Mouse (Mus musculus) lung, adult 2 months (tissue): ENCODE results near the gene Pax1. TPM values are rescaled to one million over a fixed set of nuclear protein-coding genes. Genes with fewer than 3 reads are reported as not detected.

Source experiments
- DNase-seq: peaks from one replicate; pipeline ENCODE4 v3.0.0; 2022
- H3K4me1 ChIP-seq: fragments of 200-500 bp; 2 replicates; pipeline ENCODE4 v1.6.1; 2011; ENCODE audit warnings: low read length; ENCODE audit not compliant: control insufficient read depth, insufficient read depth
- H3K4me3 ChIP-seq: fragments of 200-500 bp; replicated peaks from 2 replicates; pipeline ENCODE3; 2011; ENCODE audit warnings: low read depth, mild to moderate bottlenecking, control low read depth, low read length; ENCODE audit errors: extremely low read depth
- CTCF ChIP-seq: fragments of 200-500 bp; IDR thresholded peaks from 2 replicates; pipeline ENCODE4 v1.5.1; 2011; ENCODE audit warnings: mild to moderate bottlenecking, low read length, control low read depth; ENCODE audit not compliant: insufficient read depth
- POLR2A ChIP-seq: fragments of 200-500 bp; IDR thresholded peaks from 2 replicates; pipeline ENCODE4 v1.6.1; 2011; ENCODE audit warnings: low read depth, mild to moderate bottlenecking, control low read depth, low read length, borderline replicate concordance; ENCODE audit errors: extremely low read depth
- WGBS: fragments of 180-500 bp; shearing (Covaris S2); methylation state at CpG from one replicate; pipeline ENCODE4 v1.1.7; 2018; 5-methylcytosine and 5-hydroxymethylcytosine counted together
- polyA plus RNA-seq: library from polyadenylated mRNA; depleted of rRNA; stranded (reverse); fragments of >200 nt; gene quantifications from 2 replicates; pipeline ENCODE4 v1.2.3, GENCODE M21; 2012

Gene Pax1
- polyA plus RNA-seq, 1 experiment, result 0.06 TPM

- peaks cover 2% of the 10 kb centered on the region; the same call in 1 of the 2 replicates for H3K4me1 ChIP-seq
- no peak overlapping the region for H3K4me3 ChIP-seq
- no peak for DNase-seq
- TF ChIP-seq POLR2A (no peak), CTCF (no peak)
Observed at GRCm38 (mm10) chr2:147371289-147371688, 9.6 kb downstream of the Pax1 start.

- TF ChIP-seq POLR2A, result no peak
- TF ChIP-seq CTCF, result no peak
- DNase-seq, result no peak
- 7% methylated on average over 4 of the region's 4 CpGs for WGBS
- Histone ChIP-seq H3K4me3 (no peak overlapping the region), H3K4me1 (peaks cover 2% of the 10 kb centered on the region; the same call in 1 of the 2 replicates)
Observed at GRCm38 (mm10) chr2:147371840-147372239, 10.1 kb downstream of the Pax1 start.

GRCm38 (mm10) chr2:147372947-147373666 lies 11.4 kb downstream of the Pax1 start:
- no peak for DNase-seq
- Histone ChIP-seq H3K4me1 (peaks cover 2% of the 10 kb centered on the region; the same call in 1 of the 2 replicates), H3K4me3 (no peak overlapping the region)
- TF ChIP-seq CTCF (no peak), POLR2A (no peak)
- WGBS, result 2% methylated on average over 28 of the region's 28 CpGs

DNA sequence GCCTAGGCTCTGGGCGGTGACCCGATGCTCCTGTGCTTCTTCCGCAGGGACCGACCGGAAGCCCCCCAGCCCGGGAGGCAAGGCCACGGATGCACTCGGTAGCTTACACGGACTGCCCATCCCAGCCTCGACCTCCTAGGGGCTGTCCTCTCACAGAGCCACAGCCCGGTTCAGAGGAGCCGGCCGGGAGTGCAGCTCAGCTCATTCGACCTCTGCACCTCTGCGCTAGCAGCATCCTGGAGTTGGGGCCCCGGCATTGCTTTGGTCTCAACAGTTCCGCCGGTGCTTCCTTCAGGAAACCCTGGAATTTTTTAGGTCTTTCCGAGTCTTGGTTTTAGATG lies 11.9 kb downstream of the Pax1 start:
- peaks cover 2% of the 10 kb centered on the region; the same call in 1 of the 2 replicates for H3K4me1 ChIP-seq
- 4% methylated on average over 19 of the region's 19 CpGs for WGBS
- no peak overlapping the region for H3K4me3 ChIP-seq
- TF ChIP-seq CTCF (no peak), POLR2A (no peak)
- no peak for DNase-seq

GRCm38 (mm10) chr2:147374245-147374644 lies 12.5 kb downstream of the Pax1 start:
- TF ChIP-seq CTCF, result no peak
- no peak for TF ChIP-seq POLR2A
- no peak for DNase-seq
- WGBS, result 4% methylated on average over 4 of the region's 4 CpGs

DNA sequence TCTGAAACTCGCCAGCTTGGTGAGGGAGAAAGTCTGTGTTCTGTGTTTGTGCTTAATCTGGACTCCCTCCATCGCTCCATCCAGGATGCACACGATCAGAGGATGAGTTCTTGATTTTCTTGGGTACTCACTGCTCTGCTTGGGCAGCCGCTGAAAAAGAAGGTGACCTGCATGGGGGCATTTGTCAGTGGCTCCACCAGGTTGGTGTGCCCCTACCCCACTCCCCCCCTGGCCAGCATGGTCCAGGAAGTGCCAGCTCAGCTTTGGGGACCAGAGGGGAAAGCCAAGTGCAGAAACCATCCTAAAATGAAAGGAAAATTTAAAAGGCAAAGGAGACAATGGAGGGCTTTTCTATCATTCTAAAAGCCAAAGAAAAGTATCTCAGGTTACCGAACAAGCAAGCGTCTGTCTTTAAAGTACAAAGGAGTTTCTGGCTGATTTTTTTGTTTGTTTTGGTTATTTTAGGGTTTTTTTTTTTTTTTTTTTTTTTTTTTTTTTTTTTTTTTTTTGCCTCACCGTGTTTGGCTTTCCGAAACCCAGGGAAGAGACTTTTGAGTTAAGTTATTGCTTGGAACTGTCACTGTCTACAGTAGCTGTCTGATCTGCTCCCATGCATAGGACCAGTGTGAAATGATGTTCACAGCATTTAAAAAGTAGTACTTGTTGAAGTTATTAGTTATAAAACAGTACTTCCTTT lies 13.4 kb downstream of the Pax1 start:
- no peak overlapping the region for H3K4me3 ChIP-seq
- no peak for TF ChIP-seq POLR2A
- no peak for TF ChIP-seq CTCF
- 11% methylated on average over 8 of the region's 8 CpGs for WGBS

More at GRCm38 (mm10) chr2:147374245-147374644, 12.5 kb downstream of the Pax1 start:
- Histone ChIP-seq H3K4me3 (no peak overlapping the region), H3K4me1 (peaks cover 2% of the 10 kb centered on the region; the same call in 1 of the 2 replicates)

DNA sequence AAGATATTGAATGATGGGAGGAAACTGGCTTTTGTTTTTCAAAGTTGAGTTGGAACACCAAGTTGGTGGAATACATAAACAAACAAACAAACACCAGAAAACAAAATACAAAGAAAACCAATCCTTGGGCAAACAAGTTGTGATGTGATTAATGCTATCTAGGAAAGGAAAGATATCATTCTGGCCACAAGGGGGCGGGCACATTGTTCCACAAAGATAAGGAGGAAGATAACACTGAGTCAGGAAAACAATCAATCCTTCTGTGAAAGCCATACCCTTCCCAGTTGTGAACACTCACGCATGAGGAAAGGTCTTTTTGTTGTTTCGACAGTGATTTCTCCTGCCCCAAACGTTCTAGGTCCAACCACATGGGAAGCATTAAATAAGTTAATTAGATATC lies 17.2 kb downstream of the Pax1 start:
- DNase-seq, result no peak
- no peaks in the 10 kb centered on the region for H3K4me1 ChIP-seq
- 7% methylated on average over 4 of the region's 4 CpGs for WGBS
- TF ChIP-seq POLR2A, result no peak
- H3K4me3 ChIP-seq, result no peak overlapping the region

More for the DNA sequence above, 13.4 kb downstream of the Pax1 start:
- DNase-seq, result no peak
- H3K4me1 ChIP-seq, result no peaks in the 10 kb centered on the region

DNA sequence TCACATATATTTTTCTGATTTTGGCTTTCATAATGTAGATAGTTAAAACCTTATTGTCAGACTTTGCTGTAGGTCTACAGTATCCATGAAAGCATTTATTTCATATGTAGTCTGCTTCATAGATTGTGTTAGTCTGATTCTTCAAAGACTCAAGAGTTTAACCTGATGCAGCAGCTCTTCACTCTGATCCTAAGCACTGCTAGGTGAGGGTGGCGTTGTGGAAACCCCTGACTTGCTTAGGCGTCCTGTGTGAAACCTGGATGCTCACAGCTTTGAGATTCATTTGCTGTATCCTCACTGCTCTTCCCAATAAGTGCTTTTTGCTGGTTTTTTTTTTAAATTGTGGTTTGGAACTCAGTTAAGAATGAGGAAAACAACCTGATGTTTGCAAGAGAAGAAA lies 21.6 kb downstream of the Pax1 start:
- no peak for TF ChIP-seq POLR2A
- no peak for TF ChIP-seq CTCF
- H3K4me3 ChIP-seq, result no peak overlapping the region
- no peaks in the 10 kb centered on the region for H3K4me1 ChIP-seq
- DNase-seq, result no peak
- 73% methylated on average over 2 of the region's 2 CpGs for WGBS

DNA sequence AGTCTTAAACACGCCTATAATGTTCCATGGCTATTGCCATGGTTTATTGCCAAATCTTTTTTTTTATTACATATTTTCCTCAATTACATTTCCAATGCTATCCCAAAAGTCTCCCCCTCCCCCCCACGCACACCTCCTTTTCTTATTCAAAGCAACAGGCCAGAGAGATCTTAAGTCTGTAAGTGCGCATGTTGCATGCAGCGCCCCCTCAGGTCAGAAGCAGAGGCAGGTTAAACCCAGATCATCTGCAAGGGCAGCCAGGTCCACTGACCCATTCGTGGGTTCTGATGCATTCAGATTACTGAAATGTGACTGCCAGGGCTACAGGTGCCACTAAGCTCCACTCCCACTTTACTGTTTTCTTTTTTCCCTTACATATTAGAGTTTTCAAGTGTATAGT lies 25.2 kb downstream of the Pax1 start:
- no peak for DNase-seq
- TF ChIP-seq CTCF, result no peak
- TF ChIP-seq POLR2A, result no peak

GRCm38 (mm10) chr2:147409323-147409722 lies 47.6 kb downstream of the Pax1 start:
- no peak for TF ChIP-seq POLR2A
- TF ChIP-seq CTCF, result no peak
- no peak for DNase-seq
- WGBS, result 48% methylated on average over 1 of the region's 1 CpGs
- Histone ChIP-seq H3K4me1 (no peaks in the 10 kb centered on the region), H3K4me3 (no peak overlapping the region)

More for the DNA sequence above, 25.2 kb downstream of the Pax1 start:
- 51% methylated on average over 5 of the region's 5 CpGs for WGBS
- Histone ChIP-seq H3K4me3 (no peak overlapping the region), H3K4me1 (no peaks in the 10 kb centered on the region)
